Mouse (Mus musculus) neural tube, embryonic 14.5 days (tissue): Measurements from ENCODE around the gene Ubtf. TPM values are rescaled to one million over a fixed set of nuclear protein-coding genes. Genes with fewer than 3 reads are reported as not detected.

Experiments
- ATAC-seq: fragments of 200-750 bp; cut with Nextera tagmentation; 2 replicates; pipeline ENCODE4 v1.8.0; 2017; ENCODE audit warnings: low read depth, mild to moderate bottlenecking, moderate TSS enrichment, moderate library complexity
- H3K27ac ChIP-seq: fragments of 300-500 bp; sonication (generic); 2 replicates; pipeline ENCODE4 v1.5.1; 2014; ENCODE audit warnings: low read depth, mild to moderate bottlenecking, control low read depth, low read length, moderate library complexity, mixed read lengths
- H3K27me3 ChIP-seq: fragments of 300-500 bp; sonication (generic); 2 replicates; pipeline ENCODE4 v1.6.1; 2014; ENCODE audit warnings: low read length; ENCODE audit not compliant: control insufficient read depth, insufficient read depth
- H3K36me3 ChIP-seq: fragments of 300-500 bp; sonication (generic); 2 replicates; pipeline ENCODE4 v1.6.1; 2014; ENCODE audit warnings: low read length, mixed read lengths; ENCODE audit not compliant: control insufficient read depth, insufficient read depth
- H3K4me1 ChIP-seq: fragments of 300-500 bp; sonication (generic); 2 replicates; pipeline ENCODE4 v1.6.1; 2014; ENCODE audit warnings: low read length; ENCODE audit not compliant: control insufficient read depth, insufficient read depth
- H3K4me2 ChIP-seq: fragments of 300-500 bp; sonication (generic); 2 replicates; pipeline ENCODE4 v1.6.1; 2014; ENCODE audit warnings: mild to moderate bottlenecking, low read depth, low read length, control low read depth
- H3K4me3 ChIP-seq: fragments of 300-500 bp; sonication (generic); 2 replicates; pipeline ENCODE4 v1.5.1; 2014; ENCODE audit warnings: low read depth, low read length, control low read depth, mixed read lengths
- H3K9ac ChIP-seq: fragments of 300-500 bp; sonication (generic); replicated peaks from 2 replicates; pipeline ENCODE4 v1.6.1; 2014; ENCODE audit warnings: low read depth, mild to moderate bottlenecking, control low read depth, low read length, mixed read lengths
- H3K9me3 ChIP-seq: fragments of 300-500 bp; sonication (generic); 2 replicates; pipeline ENCODE4 v1.6.1; 2016; ENCODE audit warnings: low read length; ENCODE audit not compliant: control insufficient read depth
- WGBS: fragments of 180-500 bp; shearing (Covaris S2); extraction: QIAGEN DNeasy Blood & Tissue Kit; methylation state at CpG from one replicate; pipeline ENCODE4 v1.1.7; 2014; 5-methylcytosine and 5-hydroxymethylcytosine counted together
- polyA plus RNA-seq: library from polyadenylated mRNA; unstranded; fragments of >200 nt; fragmentation: Nextera tagmentation; extraction: Ambion mirVana; gene quantifications from 2 replicates; pipeline ENCODE4 v1.2.1, GENCODE M21; 2014

Ubtf gene
- polyA plus RNA-seq, 1 experiment from 2014 or later = 70.3 TPM

DNA sequence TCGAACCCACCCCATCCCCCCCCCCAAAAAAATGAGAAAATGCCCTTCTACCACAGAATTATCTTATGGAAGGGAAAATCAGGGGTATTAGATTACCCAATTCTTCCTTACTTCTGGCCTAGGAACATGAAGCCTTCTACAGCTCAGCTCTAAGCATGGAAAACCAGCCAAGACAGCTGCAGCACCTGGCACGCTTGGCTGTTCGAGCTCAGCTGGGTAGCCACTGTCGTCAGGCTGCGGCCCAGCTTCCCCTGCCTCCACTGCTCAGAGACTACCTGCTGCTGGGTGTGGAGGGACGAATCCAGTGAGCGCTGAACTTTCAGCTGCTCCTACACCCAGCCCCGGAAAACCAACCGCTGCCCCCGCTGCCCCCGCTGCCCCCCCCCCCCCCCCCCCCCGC, 41.8 kb downstream of the Ubtf start:
- Histone ChIP-seq H3K4me3 (no peak overlapping the region), H3K27ac (no peak overlapping the region), H3K4me1 (peaks cover 7% of the 10 kb centered on the region; the same call in 1 of the 2 replicates), H3K27me3 (no peaks in the 10 kb centered on the region), H3K9me3 (no peaks in the 10 kb centered on the region), H3K9ac (no peak overlapping the region), H3K4me2 (no peak overlapping the region), H3K36me3 (no peaks in the 10 kb centered on the region)
- 55% methylated on average over 9 of the region's 12 CpGs for WGBS
- no peak for ATAC-seq

DNA sequence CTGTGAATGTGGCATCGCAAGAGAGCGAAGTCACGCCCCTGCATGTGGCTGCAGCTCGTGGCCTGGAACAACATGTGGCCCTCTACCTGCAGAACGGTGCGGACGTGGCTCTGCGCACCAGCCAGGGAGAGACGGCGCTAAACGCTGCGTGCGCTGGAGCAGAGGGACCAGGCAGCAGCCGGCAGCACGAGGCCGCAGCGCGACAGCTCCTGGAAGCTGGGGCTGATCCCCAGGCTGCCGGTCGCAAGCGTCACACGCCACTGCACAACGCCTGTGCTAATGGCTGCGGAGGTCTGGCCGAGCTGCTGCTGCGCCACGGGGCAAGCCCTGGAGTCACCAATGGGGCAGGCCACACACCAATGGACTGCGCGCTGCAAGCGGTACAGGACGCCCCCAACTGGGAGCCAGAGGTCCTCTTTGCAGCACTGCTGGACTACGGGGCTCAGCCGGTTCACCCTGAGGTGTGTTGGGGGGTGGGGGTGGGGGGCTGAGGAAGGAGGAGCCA, 43.1 kb downstream of the Ubtf start:
- Histone ChIP-seq H3K9ac (peak overlapping the region; percentile 50), H3K27me3 (no peaks in the 10 kb centered on the region), H3K4me1 (peaks cover 7% of the 10 kb centered on the region; the same call in 1 of the 2 replicates), H3K4me3 (peak overlapping the region; percentile 33), H3K4me2 (peak overlapping the region; percentile 80), H3K9me3 (no peaks in the 10 kb centered on the region), H3K36me3 (no peaks in the 10 kb centered on the region), H3K27ac (no peak overlapping the region)
- 1% methylated on average over 33 of the region's 33 CpGs for WGBS
- ATAC-seq = peak; percentile 72

DNA sequence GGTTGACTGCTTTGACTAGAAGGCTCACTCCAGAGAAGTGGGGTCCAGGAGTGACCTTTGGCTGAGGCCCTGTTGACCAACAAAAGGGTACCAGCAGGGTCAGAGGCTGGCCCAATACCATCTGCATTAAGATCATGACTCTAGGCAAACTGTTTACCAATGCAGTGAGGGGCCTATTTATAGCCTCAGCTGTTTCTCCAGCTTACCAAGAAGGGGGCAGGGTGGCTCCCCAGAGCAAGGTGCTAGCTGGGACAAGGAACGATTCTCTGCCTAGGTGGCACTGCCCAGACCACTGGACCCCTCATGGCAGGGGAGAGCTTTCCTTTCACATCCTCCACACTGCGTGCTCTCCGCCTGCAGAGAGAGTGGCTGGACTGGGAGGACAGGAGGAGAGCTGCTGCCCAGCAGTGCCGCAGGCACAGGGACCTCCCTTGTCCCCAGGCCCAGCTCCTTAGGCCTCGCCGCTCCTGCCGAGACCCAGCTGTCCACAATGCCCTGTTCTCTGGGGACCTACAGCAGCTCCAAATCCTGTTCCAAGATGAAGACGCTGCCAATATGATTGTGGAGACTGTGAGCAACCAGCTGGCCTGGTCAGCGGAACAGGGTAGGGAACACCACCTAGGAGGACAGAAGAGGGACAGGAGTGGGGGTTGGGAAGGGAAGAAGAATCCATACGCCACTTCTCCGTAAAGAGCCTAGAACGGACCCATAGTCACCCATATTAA, 50.9 kb downstream of the Ubtf start, which contains the start of gene Asb16:
Gene Asb16 (plus strand): TSS at position 224 of the 725 bp plus-strand sequence.
- no peak within 1 kb of the TSS for H3K4me3 ChIP-seq
- H3K9me3 ChIP-seq = no peaks in the 10 kb centered on the region
- H3K27me3 ChIP-seq = no peaks in the 10 kb centered on the region
- no peak within 1 kb of the TSS for H3K9ac ChIP-seq
- 0 out of 2 replicates have a peak within 1 kb of the TSS, but pooled peaks have one; percentile 12 for H3K4me2 ChIP-seq
- whole genome bisulfite sequencing = 78% methylated on average over 12 of the region's 12 CpGs
- no peaks in the 10 kb centered on the region for H3K36me3 ChIP-seq
- ATAC-seq = no peak
- no peaks in the 10 kb centered on the region for H3K4me1 ChIP-seq
- H3K27ac ChIP-seq = no peak within 1 kb of the TSS

DNA sequence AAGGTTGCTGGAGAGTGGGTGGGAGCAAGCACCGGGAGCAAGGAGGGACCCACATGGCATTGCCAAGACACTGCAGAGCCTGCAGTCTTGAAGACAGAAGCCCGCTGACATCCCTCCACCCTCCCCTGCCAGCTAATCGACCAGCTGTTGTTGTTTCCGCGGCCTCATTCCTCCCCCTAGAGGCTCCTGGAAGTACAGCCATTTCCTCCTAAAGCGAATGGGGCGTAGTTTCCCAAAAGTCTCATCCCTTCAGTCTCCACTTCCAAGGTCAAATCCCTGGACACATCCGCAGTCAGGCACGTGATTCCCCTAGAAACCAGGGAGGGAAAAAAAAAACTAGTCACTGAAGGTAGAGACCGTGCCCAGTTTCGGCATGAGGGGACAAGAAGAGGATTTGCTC, 52.1 kb downstream of the Ubtf start:
- 0 out of 2 replicates have a peak overlapping the region, but pooled peaks have one; percentile 12 for H3K4me2 ChIP-seq
- no peak overlapping the region for H3K27ac ChIP-seq
- H3K4me3 ChIP-seq = no peak overlapping the region
- no peaks in the 10 kb centered on the region for H3K9me3 ChIP-seq
- no peaks in the 10 kb centered on the region for H3K27me3 ChIP-seq
- no peaks in the 10 kb centered on the region for H3K36me3 ChIP-seq
- no peaks in the 10 kb centered on the region for H3K4me1 ChIP-seq
- H3K9ac ChIP-seq = no peak overlapping the region
- peak; percentile 71; the same call in 1 of the 2 replicates for ATAC-seq
- 9% methylated on average over 11 of the region's 11 CpGs for WGBS

DNA sequence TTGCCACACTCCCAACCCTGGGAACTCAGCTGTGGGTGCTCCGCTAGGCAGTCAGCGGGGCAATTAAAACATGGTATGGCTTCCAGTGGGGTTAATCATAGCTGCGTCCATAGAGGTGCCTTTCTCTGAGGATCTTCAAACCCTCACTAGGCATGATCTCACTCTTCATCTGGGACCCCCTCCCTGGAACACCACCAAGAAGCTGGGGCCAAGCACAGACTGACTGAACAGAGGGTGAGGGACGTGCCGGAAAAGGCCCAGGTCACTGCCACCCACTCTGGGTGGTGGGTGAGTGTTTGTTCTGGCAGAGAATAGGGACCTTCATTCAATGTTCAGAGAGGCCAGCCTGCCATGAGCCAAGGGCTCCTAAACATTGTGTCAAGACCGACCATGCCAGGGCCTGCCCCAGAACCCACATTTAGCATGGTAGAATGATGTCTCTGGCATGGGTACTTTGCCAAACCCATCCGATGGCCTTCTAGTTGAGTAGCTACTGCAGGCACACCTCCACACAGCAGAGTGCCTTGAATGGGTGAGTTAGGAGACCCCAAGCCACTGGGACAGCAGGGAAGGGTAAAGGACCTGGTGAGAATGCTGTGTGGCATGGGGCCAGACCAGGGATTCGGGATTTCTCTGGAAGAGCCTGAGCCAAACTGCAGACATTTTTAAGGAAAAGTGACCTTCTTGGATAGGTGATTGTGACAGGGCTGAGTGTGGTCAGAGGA, 52.7 kb downstream of the Ubtf start:
- no peaks in the 10 kb centered on the region for H3K27me3 ChIP-seq
- no peaks in the 10 kb centered on the region for H3K36me3 ChIP-seq
- ATAC-seq = no peak
- H3K9me3 ChIP-seq = no peaks in the 10 kb centered on the region
- no peak overlapping the region for H3K27ac ChIP-seq
- no peaks in the 10 kb centered on the region for H3K4me1 ChIP-seq
- 89% methylated on average over 8 of the region's 8 CpGs for WGBS
- H3K4me3 ChIP-seq = no peak overlapping the region
- no peak overlapping the region for H3K9ac ChIP-seq
- no peak overlapping the region for H3K4me2 ChIP-seq

DNA sequence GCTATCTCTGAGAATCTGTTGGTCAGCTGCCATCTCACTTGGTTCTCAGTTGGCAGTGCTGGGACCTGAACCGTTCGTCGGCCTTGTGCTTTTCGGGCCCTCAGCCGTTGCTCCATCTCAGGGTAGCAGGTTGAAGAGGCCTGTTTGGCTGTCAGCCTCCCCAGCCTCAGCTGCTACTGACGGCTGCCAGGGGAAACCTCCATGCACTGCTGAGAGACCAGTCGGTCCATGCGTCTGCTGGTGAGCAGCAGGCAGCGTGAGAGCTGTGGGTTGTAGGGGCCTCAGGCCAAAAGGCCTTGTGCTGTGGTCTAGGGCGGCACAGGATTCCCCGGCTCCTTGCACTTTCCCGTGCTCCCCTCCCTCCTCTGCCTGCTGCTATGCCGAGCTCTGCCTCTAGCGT, 53.7 kb downstream of the Ubtf start:
- Histone ChIP-seq H3K4me1 (no peaks in the 10 kb centered on the region), H3K9me3 (no peaks in the 10 kb centered on the region), H3K9ac (no peak overlapping the region), H3K4me3 (no peak overlapping the region), H3K36me3 (no peaks in the 10 kb centered on the region), H3K27ac (no peak overlapping the region), H3K27me3 (no peaks in the 10 kb centered on the region), H3K4me2 (no peak overlapping the region)
- 76% methylated on average over 14 of the region's 14 CpGs for WGBS
- ATAC-seq = no peak

DNA sequence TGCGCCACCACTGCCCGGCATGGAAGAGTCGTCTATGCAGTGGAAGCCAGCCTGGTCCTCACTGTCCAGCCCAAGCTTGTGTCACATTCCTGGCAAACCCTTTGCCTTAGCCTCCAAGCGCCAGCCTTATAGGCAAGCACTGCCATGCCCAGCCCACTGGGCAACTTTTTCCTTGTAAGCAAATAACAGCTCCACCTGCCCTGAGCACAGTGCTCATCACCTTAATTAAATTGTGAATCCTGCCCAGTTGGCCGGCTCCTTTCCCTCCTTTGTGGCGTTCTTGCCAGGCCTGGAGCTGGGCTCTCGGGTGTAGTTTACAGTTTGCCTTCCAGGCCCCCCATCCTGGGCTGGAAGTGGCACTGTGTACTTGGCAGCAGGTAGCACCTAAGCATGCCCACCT, 56.3 kb downstream of the Ubtf start:
- H3K9me3 ChIP-seq = no peaks in the 10 kb centered on the region
- no peaks in the 10 kb centered on the region for H3K27me3 ChIP-seq
- 94% methylated on average over 7 of the region's 7 CpGs for WGBS
- H3K4me3 ChIP-seq = no peak overlapping the region
- H3K4me2 ChIP-seq = no peak overlapping the region
- no peaks in the 10 kb centered on the region for H3K4me1 ChIP-seq
- H3K9ac ChIP-seq = no peak overlapping the region
- no peak overlapping the region for H3K27ac ChIP-seq
- no peaks in the 10 kb centered on the region for H3K36me3 ChIP-seq
- ATAC-seq = no peak

DNA sequence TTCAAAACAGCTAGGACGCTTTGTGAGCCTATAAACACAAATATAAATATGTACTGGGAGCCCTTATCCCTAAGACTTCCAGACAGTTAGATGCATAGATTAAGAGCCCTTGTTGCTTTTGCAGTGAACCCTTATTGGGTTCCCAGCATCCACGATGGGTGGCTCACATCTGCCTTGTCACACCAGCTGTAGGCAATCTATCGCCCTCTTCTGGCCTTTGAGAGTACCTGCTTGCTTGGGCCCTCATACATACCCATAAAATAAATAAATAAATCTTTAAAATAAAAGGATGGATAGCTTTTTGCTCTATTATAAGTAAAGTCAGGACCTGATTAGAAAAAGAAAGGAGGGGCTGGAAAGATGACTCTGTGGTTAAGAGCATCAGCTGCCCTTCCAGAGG, 61.0 kb downstream of the Ubtf start:
- Histone ChIP-seq H3K4me2 (no peak overlapping the region), H3K4me1 (peaks cover 3% of the 10 kb centered on the region; the same call in 1 of the 2 replicates), H3K36me3 (no peaks in the 10 kb centered on the region), H3K4me3 (no peak overlapping the region), H3K27me3 (no peaks in the 10 kb centered on the region), H3K9ac (no peak overlapping the region), H3K27ac (no peak overlapping the region), H3K9me3 (no peaks in the 10 kb centered on the region)
- WGBS = 88% methylated on average over 3 of the region's 3 CpGs
- ATAC-seq = no peak

DNA sequence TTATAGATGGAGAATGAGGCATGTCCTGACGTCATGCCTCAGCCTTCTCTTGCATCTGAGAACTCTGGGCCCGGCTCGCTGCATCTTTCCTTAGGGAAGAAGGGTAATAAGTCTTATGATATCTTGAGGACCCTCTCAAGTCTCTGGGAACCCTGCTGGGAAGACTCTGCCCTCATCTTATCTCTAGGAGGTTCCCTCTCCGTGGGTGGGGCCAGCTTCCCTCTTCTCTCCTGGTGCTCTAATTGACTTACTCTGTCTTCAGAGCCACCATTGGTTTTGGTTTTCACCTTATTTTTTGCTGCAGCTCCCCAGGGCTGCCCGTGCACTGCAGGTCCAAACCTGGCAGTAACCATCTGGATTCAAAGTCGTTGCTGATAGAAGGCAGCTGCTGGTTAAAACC, 61.4 kb downstream of the Ubtf start:
- no peak overlapping the region for H3K4me3 ChIP-seq
- 83% methylated on average over 6 of the region's 6 CpGs for WGBS
- no peaks in the 10 kb centered on the region for H3K27me3 ChIP-seq
- peaks cover 3% of the 10 kb centered on the region; the same call in 1 of the 2 replicates for H3K4me1 ChIP-seq
- ATAC-seq = no peak
- no peaks in the 10 kb centered on the region for H3K36me3 ChIP-seq
- H3K27ac ChIP-seq = no peak overlapping the region
- H3K4me2 ChIP-seq = no peak overlapping the region
- no peaks in the 10 kb centered on the region for H3K9me3 ChIP-seq
- H3K9ac ChIP-seq = no peak overlapping the region
